Mouse (Mus musculus) C2C12 (cell line): ENCODE data around the gene Gopc.

Source experiments
- CTCF ChIP-seq: IDR thresholded peaks from one replicate; pipeline ENCODE4 v1.5.1; 2011; ENCODE audit not compliant: control insufficient read depth, insufficient read depth, insufficient read length
- MAX ChIP-seq: IDR thresholded peaks from one replicate; pipeline ENCODE4 v1.6.1; 2011; ENCODE audit warnings: mild to moderate bottlenecking, control low read depth

DNA sequence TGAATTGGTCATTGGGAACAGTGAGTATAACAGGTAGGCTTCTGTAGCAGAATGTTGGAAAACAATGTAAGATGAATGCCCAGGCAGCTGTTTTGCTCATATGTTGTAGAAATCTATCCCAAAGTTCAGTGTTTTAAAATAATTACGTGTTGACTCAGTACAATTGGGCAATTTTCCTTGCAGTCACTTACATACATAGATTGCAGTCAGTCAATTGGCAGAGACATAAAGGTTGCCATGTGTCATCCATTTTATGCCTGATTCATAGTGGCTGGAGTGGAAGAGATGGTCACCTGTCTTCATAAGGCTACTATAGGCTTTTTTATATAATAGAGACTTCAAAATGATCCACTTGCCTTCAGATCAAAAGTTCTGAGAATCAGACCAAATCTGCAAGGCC, 38.6 kb upstream of the Gopc start:
- TF ChIP-seq CTCF: no peak
- no peak for TF ChIP-seq MAX
